Mouse (Mus musculus): ENCODE results near the gene Ulk4. TPM values are rescaled to one million over a fixed set of nuclear protein-coding genes. Genes with fewer than 3 reads are reported as not detected.

The Ulk4 gene
- polyA plus RNA-seq, 2 experiments: 0.40 to 30.5 TPM

GRCm38 (mm10) chr9:121313656-121314374, 36.8 kb upstream of the Ulk4 start:
- Histone ChIP-seq H3K4me1 (replicated peaks; ENCODE audit: control insufficient read depth in 2 of 2, insufficient read depth in 2 of 2, low read length in 1 of 2) (peaks cover 0 to 27% of the 10 kb centered on the region in 2 experiments; a peak in 3 of 4 replicates), H3K27me3 (ENCODE audit: control insufficient read depth, insufficient read depth, low read length) (no peaks in the 10 kb centered on the region), H3K4me2 (ENCODE audit: low read depth) (peak overlapping the region; percentile 63), H3K27ac (no peak overlapping the region), H3K9ac (replicated peaks) (no peak overlapping the region; the same call in 1 of the 2 replicates), H3K4me3 (ENCODE audit: insufficient read depth in 1 of 2, low read depth in 2 of 2, low read length in 2 of 2) (peak overlapping the region; percentile 30 to 46), H3K36me3 (replicated peaks; ENCODE audit: control insufficient read depth, insufficient read depth, low read depth) (no peaks in the 10 kb centered on the region), H3K9me3 (ENCODE audit: control insufficient read depth, low read length) (no peaks in the 10 kb centered on the region)
- peak; percentile 68 for ATAC-seq (ENCODE audit: insufficient read depth)
- TF ChIP-seq EP300 (IDR thresholded peaks at IDR 0.05; ENCODE audit: low read depth) (no peak), CTCF (IDR thresholded peaks at IDR 0.05; ENCODE audit: low read depth) (no peak)
- 3% methylated on average over 21 of the region's 21 CpGs for WGBS (ENCODE audit: insufficient replicate concordance)
- peak; percentile 34 to 66 (median 40) for DNase-seq (ENCODE audit: low read depth in 3 of 3, low spot score in 3 of 3)

DNA sequence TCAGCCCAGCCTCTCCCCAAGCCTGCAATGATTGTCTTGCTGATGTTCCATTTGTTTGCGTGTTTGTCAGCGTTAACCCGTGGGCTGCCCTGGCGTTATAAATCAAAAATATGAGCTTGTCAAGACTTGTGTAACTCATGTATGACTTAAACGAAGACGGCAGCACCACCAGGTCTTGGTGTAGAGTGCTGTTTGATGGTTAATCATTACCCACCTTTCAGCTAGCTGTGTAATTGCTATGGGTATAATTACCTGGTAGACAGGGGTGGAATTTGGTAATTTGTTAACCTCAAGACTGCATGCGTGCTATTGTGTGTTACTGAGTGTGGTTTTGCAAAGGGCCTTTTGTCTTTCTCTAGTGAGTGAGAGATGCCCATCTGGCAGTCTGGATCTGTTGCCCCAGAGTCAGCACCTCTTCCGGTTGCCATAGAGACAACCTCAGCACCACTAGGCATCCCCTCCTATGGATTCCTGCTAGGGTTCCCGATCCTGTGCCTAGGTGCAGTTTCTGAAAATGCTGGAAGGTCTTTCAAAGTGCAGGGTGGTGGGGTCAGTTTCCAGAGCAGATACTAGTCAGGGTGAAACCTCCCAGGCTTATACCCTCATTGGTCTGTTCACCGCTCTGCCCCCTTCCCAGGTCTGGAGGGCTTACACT, 35.4 kb upstream of the Ulk4 start:
- ATAC-seq (ENCODE audit: insufficient read depth) (no peak), DNase-seq (ENCODE audit: low read depth in 3 of 3, low spot score in 3 of 3) (no peak)
- H3K9me3 ChIP-seq (ENCODE audit: control insufficient read depth, low read length): no peaks in the 10 kb centered on the region
- H3K4me3 ChIP-seq (ENCODE audit: insufficient read depth in 1 of 2, low read depth in 2 of 2, low read length in 2 of 2): no peak overlapping the region
- TF ChIP-seq CTCF (IDR thresholded peaks at IDR 0.05; ENCODE audit: low read depth) (no peak), EP300 (IDR thresholded peaks at IDR 0.05; ENCODE audit: low read depth) (no peak)
- peaks cover 0 to 26% of the 10 kb centered on the region in 2 experiments; a peak in 3 of 4 replicates for H3K4me1 ChIP-seq (replicated peaks; ENCODE audit: control insufficient read depth in 2 of 2, insufficient read depth in 2 of 2, low read length in 1 of 2)
- no peaks in the 10 kb centered on the region for H3K27me3 ChIP-seq (ENCODE audit: control insufficient read depth, insufficient read depth, low read length)
- 68% methylated on average over 10 of the region's 10 CpGs for WGBS (ENCODE audit: insufficient replicate concordance)
- no peak overlapping the region for H3K4me2 ChIP-seq (ENCODE audit: low read depth)
- no peak overlapping the region for H3K27ac ChIP-seq
- no peak overlapping the region for H3K9ac ChIP-seq (replicated peaks)
- H3K36me3 ChIP-seq (replicated peaks; ENCODE audit: control insufficient read depth, insufficient read depth, low read depth): no peaks in the 10 kb centered on the region

DNA sequence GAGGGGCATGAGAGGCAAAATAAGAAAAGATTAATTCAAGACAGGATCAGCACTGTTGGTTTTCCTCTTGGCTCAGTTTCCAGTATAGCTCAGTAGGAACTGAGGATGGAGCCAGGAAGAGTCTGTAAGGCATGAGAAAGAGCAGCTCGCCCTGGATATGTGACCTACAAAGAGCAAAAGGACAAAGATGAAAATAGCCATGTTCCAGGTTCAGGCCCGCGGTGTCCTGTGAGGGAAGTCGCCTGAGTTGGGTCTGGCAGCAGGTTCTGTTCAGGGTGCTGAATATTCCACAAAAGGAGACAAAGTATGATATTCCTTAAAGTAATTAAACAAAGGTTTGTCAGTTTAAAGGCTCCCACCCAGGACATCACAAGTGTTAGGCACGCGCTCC, 34.8 kb upstream of the Ulk4 start:
- Histone ChIP-seq H3K36me3 (replicated peaks; ENCODE audit: control insufficient read depth, insufficient read depth, low read depth) (no peaks in the 10 kb centered on the region), H3K4me1 (replicated peaks; ENCODE audit: control insufficient read depth in 2 of 2, insufficient read depth in 2 of 2, low read length in 1 of 2) (peaks cover 0 to 21% of the 10 kb centered on the region in 2 experiments; a peak in 3 of 4 replicates), H3K27me3 (ENCODE audit: control insufficient read depth, insufficient read depth, low read length) (no peaks in the 10 kb centered on the region), H3K27ac (no peak overlapping the region), H3K4me3 (ENCODE audit: insufficient read depth in 1 of 2, low read depth in 2 of 2, low read length in 2 of 2) (no peak overlapping the region), H3K9me3 (ENCODE audit: control insufficient read depth, low read length) (no peaks in the 10 kb centered on the region), H3K4me2 (ENCODE audit: low read depth) (no peak overlapping the region), H3K9ac (replicated peaks) (no peak overlapping the region)
- ATAC-seq (ENCODE audit: insufficient read depth): no peak
- no peak for DNase-seq (ENCODE audit: low read depth in 3 of 3, low spot score in 3 of 3)
- no peak for TF ChIP-seq EP300 (IDR thresholded peaks at IDR 0.05; ENCODE audit: low read depth)
- no peak for TF ChIP-seq CTCF (IDR thresholded peaks at IDR 0.05; ENCODE audit: low read depth)
- WGBS (ENCODE audit: insufficient replicate concordance): 81% methylated on average over 6 of the region's 6 CpGs

- Histone ChIP-seq H3K4me3 (ENCODE audit: insufficient read depth in 1 of 2, low read depth in 2 of 2, low read length in 2 of 2) (no peak overlapping the region), H3K36me3 (replicated peaks; ENCODE audit: control insufficient read depth, insufficient read depth, low read depth) (no peaks in the 10 kb centered on the region), H3K4me2 (ENCODE audit: low read depth) (no peak overlapping the region), H3K9ac (replicated peaks) (no peak overlapping the region), H3K4me1 (replicated peaks; ENCODE audit: control insufficient read depth in 2 of 2, insufficient read depth in 2 of 2, low read length in 1 of 2) (peaks cover 0 to 13% of the 10 kb centered on the region in 2 experiments; a peak in 3 of 4 replicates), H3K27ac (no peak overlapping the region), H3K9me3 (ENCODE audit: control insufficient read depth, low read length) (no peaks in the 10 kb centered on the region), H3K27me3 (ENCODE audit: control insufficient read depth, insufficient read depth, low read length) (no peaks in the 10 kb centered on the region)
- 56% methylated on average over 7 of the region's 7 CpGs for WGBS (ENCODE audit: insufficient replicate concordance)
- ATAC-seq (ENCODE audit: insufficient read depth) (no peak), DNase-seq (ENCODE audit: low read depth in 3 of 3, low spot score in 3 of 3) (no peak)
- TF ChIP-seq EP300 (IDR thresholded peaks at IDR 0.05; ENCODE audit: low read depth) (no peak), CTCF (IDR thresholded peaks at IDR 0.05; ENCODE audit: low read depth) (no peak)
These were observed 33.5 kb upstream of the Ulk4 start for GRCm38 (mm10) chr9:121310501-121310900.

DNA sequence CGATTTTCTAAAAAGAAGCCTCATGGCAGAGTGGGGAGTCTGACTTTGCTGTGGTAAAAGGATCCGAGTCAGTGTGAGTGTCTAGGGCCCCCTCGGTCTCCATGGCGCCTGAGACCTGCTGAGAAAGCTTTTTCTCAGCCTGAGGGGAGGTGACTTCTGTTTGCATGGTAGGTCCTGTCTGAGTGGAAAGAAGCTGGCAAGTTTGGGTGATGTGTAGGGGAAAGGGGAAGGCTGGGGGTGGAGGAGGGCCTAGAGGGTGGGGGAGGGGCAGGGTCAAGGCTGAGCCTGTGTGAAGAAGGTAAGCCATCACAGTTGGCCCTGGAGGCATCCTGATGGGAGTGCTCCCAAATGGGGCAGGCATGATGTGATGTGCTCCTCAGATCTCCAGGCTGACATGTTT, 32.3 kb upstream of the Ulk4 start:
- ATAC-seq (ENCODE audit: insufficient read depth) (no peak), DNase-seq (ENCODE audit: low read depth in 3 of 3, low spot score in 3 of 3) (no peak)
- no peaks in the 10 kb centered on the region for H3K36me3 ChIP-seq (replicated peaks; ENCODE audit: control insufficient read depth, insufficient read depth, low read depth)
- H3K9ac ChIP-seq (replicated peaks): no peak overlapping the region
- H3K9me3 ChIP-seq (ENCODE audit: control insufficient read depth, low read length): no peaks in the 10 kb centered on the region
- peaks cover 0 to 8% of the 10 kb centered on the region in 2 experiments; a peak in 2 of 4 replicates for H3K4me1 ChIP-seq (replicated peaks; ENCODE audit: control insufficient read depth in 2 of 2, insufficient read depth in 2 of 2, low read length in 1 of 2)
- H3K4me2 ChIP-seq (ENCODE audit: low read depth): no peak overlapping the region
- TF ChIP-seq CTCF (IDR thresholded peaks at IDR 0.05; ENCODE audit: low read depth) (no peak), EP300 (IDR thresholded peaks at IDR 0.05; ENCODE audit: low read depth) (no peak)
- H3K27ac ChIP-seq: no peak overlapping the region
- no peaks in the 10 kb centered on the region for H3K27me3 ChIP-seq (ENCODE audit: control insufficient read depth, insufficient read depth, low read length)
- WGBS (ENCODE audit: insufficient replicate concordance): 61% methylated on average over 4 of the region's 4 CpGs
- H3K4me3 ChIP-seq (ENCODE audit: insufficient read depth in 1 of 2, low read depth in 2 of 2, low read length in 2 of 2): no peak overlapping the region
